Mouse (Mus musculus) heart, postnatal 0 days (tissue): ENCODE results near the gene Mip.

Experiments used
- CTCF ChIP-seq: IDR thresholded peaks from 2 replicates; pipeline ENCODE4 v1.5.1; 2016; ENCODE audit warnings: antibody characterized with exemption, control low read depth, low read depth
- EP300 ChIP-seq: IDR thresholded peaks from 2 replicates; pipeline ENCODE4 v1.6.1; 2016; ENCODE audit warnings: antibody characterized with exemption, low read depth

DNA sequence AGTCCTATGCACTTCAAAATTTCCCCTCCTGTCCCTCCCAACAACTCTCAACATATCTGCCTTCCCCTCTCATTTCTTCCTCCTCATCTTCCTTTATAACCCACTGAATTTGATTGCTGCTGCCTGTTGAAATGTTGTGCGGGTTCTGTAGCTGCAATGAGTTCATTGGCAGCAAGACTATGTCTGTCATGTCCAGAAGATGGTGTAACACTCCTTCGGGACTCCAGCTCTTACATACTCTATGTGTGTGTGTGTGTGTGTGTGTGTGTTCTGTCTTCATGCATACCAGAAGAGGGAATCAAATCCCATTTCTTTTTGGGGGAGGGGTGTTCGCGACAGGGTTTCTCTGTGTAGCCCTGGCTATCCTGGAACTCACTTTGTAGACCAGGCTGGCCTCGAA lies 10.7 kb upstream of the Mip start:
- TF ChIP-seq CTCF = no peak
- no peak for TF ChIP-seq EP300
